Mouse (Mus musculus): ENCODE measurements around the gene Usp16.

Usp16 gene

DNA sequence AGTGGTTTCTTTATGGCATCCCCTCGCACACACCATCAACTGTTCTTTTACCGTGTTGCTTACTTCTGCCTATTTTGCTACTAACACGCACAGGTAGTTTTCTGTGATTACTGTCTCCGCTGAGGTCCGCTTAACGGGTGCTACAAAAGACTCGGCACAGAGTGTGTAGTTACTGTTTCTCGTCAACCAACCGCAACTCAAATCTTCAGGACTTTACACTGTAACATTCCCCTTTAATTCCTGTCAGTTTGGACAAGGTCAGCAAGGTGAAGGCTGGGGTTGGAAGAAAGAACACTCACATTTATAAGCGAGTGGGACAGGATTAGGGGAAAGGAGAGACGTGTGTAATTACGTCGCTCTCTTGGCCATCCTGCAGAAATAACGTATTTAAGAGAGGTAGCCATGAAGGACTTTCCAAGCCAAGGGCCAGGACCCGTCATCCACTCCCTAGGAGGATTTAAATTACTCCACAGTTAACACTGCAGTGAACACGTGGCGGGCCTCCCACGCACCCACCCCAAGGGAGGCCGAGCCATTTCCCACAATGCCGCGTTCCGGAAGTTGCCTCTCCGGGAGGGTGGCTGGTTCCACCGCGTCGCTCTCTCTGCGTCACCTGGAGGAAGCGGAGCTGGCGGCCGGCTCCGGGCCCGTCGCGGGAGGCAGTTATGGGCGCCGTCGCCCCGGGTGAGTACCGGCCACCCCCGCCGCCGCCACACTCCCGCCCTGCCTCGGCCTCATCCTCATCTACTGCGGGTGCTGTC is at the start of gene Usp16:
Usp16 (plus strand) TSS at position 285 of the 761 bp plus-strand sequence.
- DNase-seq: peak; percentile 93 to 94

GRCm38 (mm10) chr16:87405001-87405400 is 49.5 kb upstream of the Usp16 start:
- DNase-seq: peak; percentile 18 to 24

DNA sequence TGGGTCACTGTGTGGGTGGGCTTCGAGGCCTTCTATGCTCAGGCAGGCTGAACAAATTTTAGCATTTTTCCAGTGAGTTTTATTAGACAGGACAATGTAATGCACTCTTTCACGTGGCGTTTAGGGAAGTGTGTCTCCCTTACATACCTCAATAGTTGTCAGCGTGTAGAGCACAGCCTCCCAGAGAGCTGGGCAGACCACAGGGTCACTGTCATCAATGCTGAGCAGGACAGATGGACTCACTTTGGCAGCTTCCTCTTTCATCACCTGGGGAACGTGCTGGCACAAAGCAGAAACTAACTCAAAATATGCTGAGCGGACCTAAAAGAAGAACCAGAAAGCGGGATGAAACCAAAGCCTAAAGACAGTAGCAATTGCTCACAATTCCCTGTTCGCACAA is 33.8 kb upstream of the Usp16 start:
- DNase-seq: no peak

DNA sequence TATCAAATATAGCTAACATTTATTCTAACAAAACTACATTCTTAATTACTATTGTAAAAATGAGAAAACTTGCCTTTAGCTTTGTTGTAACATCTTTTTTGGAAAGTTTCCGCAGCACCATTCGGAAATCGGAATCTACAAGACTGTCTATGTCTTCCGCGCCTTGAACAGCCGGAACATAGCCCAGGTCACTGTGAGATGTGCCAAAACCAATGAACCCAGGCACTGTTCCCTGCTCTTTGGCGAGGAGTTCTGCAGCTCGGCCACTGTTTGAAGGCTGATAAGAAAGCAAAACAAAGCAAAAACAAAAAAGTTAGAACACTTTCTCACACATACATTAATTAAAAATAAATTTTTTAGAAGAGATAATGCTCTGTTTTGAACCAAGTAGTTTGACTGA is 27.0 kb upstream of the Usp16 start:
- peak; percentile 17 to 29 for DNase-seq

DNA sequence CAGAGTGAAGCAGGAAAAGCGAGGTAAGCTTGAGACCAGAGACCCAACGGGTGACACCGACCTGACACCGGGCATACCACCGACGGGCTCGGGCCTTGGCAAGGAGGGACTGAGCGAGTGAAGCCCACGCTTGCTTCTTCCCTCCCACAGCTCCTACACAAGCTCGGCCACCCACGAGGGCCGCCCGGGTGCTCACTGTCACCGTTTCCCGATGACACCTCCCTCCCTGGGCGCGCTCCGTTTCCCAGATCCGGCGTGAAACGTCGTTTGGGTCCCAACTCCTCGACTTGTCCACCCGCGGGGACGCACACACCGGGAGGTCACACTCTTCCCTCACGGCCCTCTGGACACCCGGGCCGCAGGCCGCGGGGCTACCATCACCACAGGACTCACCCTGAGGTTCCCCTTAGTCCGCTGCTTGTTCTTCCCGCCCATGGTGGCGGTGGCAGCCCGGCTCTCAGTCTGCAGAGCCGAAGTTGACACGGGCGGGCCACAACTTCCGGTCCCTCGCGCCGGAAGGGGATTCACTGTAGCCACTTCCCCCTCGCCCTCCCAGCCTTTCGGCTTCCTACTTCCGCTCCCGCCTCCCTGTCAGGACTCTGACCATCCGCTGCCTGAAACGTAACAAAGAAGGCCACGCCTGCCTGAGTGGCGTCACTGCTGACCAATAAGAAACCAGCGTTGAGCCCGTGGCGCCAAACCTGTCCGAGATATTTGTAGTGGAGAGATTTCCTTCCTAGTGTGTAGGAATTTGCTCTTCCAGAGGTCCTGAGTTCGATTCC is 22.3 kb upstream of the Usp16 start, which contains the start of gene Ltn1:
Ltn1 (minus strand) TSS at position 580 of the 782 bp plus-strand sequence.
- DNase-seq: peak; percentile 99

DNA sequence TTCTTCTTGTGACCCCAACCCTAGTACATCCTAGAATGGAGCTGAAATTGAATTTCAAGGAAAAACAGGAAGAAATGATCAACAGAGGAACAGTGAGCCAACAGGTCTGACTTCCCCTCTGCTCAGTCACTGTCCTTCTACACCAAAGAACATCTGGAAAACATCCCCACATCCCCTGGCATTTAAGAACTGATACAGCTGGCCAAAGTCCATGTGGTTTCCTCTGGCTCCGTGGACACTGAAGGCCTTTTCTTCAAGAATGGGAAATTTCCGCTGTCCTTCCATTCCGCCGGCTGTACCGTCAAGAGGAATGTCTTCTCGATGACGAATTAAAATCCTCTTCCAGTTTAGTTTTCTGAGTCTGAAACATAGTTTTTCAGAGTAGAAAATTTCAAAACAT is 20.2 kb upstream of the Usp16 start:
- DNase-seq: no peak

- DNase-seq: no peak
Measured at GRCm38 (mm10) chr16:87434946-87435345, 19.6 kb upstream of the Usp16 start.

DNA sequence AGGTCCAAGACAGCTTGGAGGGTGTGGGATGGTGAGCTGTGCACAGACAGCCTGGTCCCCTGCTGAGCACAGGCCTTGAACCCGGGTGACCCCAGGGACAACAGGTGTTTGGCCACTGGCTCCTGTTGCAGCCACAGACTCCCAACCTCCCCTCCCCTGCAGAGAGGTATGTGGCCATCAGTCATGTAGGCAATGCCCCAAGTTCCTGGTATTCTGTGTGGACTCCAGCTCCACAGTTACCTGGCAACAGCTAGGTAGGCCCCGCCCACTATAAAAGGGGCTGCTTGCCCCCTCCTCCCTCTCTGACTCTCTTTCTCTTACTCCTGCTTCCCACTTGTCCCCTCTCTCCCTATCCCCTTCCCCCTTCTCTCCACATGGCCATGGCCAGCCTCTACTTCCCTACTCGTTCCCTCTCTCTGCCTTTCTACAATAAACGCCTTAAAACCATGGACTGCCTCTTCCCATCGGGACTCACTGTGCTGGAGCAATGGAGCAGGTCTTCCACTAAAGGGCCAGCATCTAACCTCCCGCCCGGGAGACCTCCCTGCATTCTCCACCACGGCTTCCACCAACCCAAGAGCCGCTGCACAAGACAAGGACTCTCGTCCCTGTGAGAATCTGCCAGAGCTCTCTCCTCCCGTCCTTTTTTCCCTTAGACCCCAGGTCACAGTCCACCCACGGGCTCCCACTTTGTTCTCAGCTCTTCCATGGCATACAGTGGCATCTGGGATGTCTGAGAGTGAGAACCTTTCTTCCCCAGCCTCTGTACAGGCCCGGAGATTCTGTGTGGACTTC is 18.9 kb upstream of the Usp16 start:
- no peak for DNase-seq

- no peak for DNase-seq
Measured at GRCm38 (mm10) chr16:87437096-87437495, 17.4 kb upstream of the Usp16 start.

DNA sequence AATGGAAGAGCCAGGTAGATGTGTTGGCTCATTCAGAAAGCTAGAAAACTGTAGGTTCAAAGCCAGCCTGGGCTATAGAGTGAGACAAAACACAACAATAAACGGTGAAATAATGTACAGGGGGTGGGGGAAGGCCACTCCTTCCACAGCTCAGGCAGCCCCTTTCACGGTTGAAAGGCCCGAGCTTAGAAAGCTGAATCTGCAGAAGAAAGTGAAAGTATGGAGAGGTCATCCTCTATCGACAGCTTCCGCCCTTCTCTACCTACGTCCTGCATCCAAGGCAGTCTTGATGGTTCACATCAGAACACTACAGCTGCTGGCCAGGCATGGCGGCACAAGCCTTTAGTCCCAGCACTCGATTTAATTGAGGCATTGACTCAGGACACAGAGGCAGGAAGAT is 15.8 kb upstream of the Usp16 start:
- DNase-seq: no peak

DNA sequence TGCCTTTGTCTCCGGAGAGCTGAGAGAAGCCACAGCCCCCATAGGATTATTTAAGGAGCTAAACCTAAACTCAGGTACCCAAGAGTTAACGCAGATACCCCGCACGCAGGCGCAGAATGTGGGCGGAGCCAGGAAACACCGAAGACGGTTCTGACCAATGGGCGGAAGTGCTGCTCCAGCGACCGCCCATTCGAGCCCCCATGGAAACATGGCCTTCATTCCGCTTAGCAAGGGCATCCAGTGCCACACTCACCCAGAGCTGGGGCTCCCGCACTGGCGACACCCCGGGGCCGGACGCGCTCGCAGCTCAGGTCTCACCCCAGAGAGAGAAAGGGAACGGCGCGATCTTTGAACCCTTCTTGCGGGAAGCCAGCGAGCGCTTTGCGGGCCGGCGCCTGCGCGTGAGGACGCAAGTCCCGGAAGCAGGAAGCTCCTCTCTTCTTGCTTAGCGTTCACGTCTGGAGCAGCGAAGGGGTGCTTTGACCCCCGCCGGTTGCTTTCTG is 14.3 kb upstream of the Usp16 start, which contains the start of gene Rwdd2b:
Rwdd2b (minus strand) TSS at position 390 of the 503 bp plus-strand sequence.
- peak; percentile 92 to 94 for DNase-seq

- peak in 1 of 2 experiments; percentile 29 for DNase-seq
Measured at GRCm38 (mm10) chr16:87441089-87441488, 13.4 kb upstream of the Usp16 start.

DNA sequence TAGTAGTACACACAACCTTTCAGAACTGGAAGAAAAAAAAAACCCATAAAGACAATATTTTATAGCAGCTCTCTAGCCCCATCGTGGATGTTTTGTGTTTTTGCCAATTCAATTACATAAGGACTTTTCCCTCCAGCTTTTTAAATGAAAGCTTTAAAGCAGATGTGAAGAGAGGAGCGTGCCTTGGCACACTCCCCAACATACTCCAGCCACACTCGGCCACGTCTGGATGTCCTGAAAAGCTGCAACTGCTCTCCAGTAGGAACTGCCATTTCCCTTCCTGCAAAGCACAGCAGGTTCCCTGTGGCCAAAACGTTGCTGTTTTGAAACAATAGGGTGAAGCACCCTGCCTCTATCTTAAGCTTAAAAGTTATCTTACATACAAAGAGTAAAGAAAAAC is 12.2 kb upstream of the Usp16 start:
- no peak for DNase-seq

DNA sequence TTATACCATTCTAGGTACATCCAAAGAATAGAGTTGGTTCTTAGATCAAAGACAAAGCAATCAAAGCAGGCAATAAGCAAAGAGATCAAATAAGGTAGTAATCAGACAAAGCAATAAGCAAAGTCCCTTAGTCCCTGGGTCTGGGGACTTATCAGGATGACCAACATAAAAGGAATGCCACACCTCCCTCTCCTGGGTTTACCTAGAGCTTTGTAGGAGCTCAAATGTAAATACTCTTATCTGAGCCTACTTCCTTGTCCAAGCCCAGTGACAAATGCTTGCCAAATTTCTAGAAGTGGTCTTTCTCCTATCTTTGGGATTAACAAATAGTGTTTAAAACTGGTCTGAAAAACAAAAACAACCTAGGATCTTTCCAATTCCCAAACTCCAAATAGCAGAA is 11.3 kb upstream of the Usp16 start:
- DNase-seq: no peak

- DNase-seq: no peak
Measured at GRCm38 (mm10) chr16:87444071-87444470, 10.4 kb upstream of the Usp16 start.

- DNase-seq: no peak
Measured at GRCm38 (mm10) chr16:87445110-87445509, 9.4 kb upstream of the Usp16 start.

DNA sequence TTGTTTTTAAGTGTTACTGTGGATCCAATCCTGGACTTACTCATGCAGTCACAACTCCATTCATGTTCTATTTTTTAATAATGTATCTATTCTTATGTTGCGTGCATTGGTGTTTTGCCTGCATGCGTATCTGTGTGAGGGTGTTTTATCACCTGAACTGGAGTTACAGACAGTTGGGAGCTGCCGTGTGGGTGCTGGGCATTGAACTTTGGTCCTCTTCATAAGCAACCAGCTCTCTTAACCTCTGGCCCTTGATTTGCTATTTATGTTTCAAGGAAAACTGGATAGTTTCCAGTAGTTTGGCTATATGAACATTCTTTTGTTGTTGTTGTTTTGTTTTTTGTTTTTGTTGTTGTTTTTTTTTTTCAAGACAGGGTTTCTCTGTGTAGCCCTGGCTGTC is 9.0 kb upstream of the Usp16 start:
- DNase-seq: no peak

DNA sequence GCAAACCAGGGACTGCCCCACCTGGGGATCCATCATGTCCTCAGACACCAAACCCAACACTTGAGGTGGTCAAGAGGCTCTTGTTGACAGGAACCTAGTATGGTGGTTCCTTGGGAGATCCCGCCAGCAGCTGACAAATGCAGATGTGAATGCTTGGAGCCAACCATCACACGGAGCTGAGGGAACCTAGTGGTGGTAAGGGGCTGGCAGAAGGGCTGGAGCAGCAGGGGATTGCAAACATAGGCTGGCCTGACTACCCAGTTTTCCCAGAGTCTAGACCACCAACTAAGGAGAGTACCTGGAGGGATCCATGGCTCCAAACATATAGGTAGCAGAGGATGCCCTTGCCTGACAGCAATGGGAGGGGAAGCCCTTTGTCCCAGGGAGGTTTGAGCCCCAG is 1.3 kb upstream of the Usp16 start:
- no peak for DNase-seq

DNA sequence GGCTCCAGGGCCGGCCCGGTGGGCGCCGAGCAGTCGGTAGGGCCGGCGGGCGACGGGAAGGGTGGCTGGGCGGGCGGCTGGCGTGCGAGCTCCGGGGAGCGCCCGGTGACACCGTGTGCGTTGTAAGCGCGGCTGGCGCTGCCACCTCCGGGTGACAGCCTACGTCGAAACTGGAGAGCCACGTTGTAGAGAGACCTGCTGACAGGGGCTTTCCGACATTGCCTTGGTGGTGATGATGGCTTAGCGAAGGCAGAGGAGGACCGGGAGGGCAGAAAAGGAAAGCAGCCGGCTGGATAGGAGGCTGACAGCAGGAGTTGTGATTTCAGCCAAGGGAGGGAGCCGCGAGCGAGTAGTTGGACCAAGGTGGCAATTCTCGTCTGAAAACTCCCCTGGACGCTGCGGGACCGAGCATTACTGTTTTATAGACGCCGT is 693 bp downstream of the Usp16 start:
- no peak for DNase-seq

DNA sequence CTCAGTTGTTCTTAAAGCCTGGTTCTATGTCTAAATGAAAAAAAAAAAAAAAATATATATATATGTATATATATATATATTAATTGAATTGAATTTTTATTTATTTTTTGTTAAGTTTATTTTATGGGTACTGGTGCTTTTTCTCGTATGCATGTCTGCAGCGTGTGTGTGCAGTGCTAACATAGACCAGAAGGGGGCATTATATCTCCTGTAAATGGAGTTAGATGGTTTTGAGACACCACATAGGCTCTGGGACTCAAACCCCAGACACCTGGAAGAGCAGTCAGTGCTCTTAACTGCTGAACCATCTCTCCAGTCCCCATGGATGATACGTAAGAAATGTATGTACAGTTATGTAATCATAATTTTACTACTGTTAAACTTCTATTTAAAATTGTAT is 4.2 kb downstream of the Usp16 start:
- DNase-seq: no peak

GRCm38 (mm10) chr16:87470579-87470978 is 16.1 kb downstream of the Usp16 start:
- no peak for DNase-seq

GRCm38 (mm10) chr16:87484367-87484766 is 29.9 kb downstream of the Usp16 start:
- no peak for DNase-seq

GRCm38 (mm10) chr16:87486739-87487138 is 32.2 kb downstream of the Usp16 start:
- DNase-seq: no peak

All from lung, adult 18-20 months (tissue).